Comparison of ENCODE assay signal across 1 mouse cellular context in genomic region chr11:106974440-106974839, GRCm38 (mm10).
TF ChIP-seq lines count a peak whose summit lies in the region.

No protein-coding gene starts in this region.

TF ChIP-seq in MEL, 35 proteins besides CTCF, POLR2A, EP300 and RAD21:
- TF ChIP-seq ETS1 (IDR thresholded peaks at IDR 0.05; ENCODE audit: low read depth, low read length) (no peak), MYC (IDR thresholded peaks at IDR 0.05; ENCODE audit: low read depth, low read length) (peak; percentile 94), ZNF384 (IDR thresholded peaks at IDR 0.05; ENCODE audit: low read depth, low read length) (peak; percentile 93), RCOR1 (IDR thresholded peaks at IDR 0.05; ENCODE audit: low read depth, low read length) (no peak), UBTF (IDR thresholded peaks at IDR 0.05; ENCODE audit: borderline replicate concordance, insufficient read depth, low read depth, low read length) (no peak), USF1 (IDR thresholded peaks at IDR 0.05; ENCODE audit: low read depth, low read length) (no peak), ZMIZ1 (IDR thresholded peaks at IDR 0.05; ENCODE audit: low read depth, low read length) (no peak), SMC3 (IDR thresholded peaks at IDR 0.05; ENCODE audit: low read depth, low read length) (peak; percentile 86), GABPA (IDR thresholded peaks at IDR 0.05; ENCODE audit: low read depth, low read length) (no peak), POLR2AphosphoS5 (IDR thresholded peaks at IDR 0.05; ENCODE audit: borderline replicate concordance, low read depth, low read length) (no peak), TCF12 (IDR thresholded peaks at IDR 0.05; ENCODE audit: low read depth, low read length) (no peak), NRF1 (IDR thresholded peaks at IDR 0.05; ENCODE audit: insufficient read depth, low read depth, low read length, poor library complexity, severe bottlenecking) (no peak), CHD1 (IDR thresholded peaks at IDR 0.05; ENCODE audit: low read depth, low read length) (no peak), POLR2AphosphoS2 (IDR thresholded peaks at IDR 0.05; ENCODE audit: low read length) (no peak), KAT2A (conservative IDR thresholded peaks at IDR 0.05; ENCODE audit: low read depth, low read length) (no peak), MAX (IDR thresholded peaks at IDR 0.05; ENCODE audit: low read length) (no peak), BHLHE40 (IDR thresholded peaks at IDR 0.05; ENCODE audit: borderline replicate concordance, low read depth, low read length) (no peak), MEF2A (IDR thresholded peaks at IDR 0.05; ENCODE audit: extremely low read depth, insufficient replicate concordance, low read depth, low read length, poor library complexity, severe bottlenecking) (no peak), CHD2 (IDR thresholded peaks at IDR 0.05; ENCODE audit: low read length) (no peak), TBP (IDR thresholded peaks at IDR 0.05; ENCODE audit: low read depth, low read length) (0 out of 2 replicates have a peak, but pooled peaks have one; percentile 17), MAZ (IDR thresholded peaks at IDR 0.05; ENCODE audit: low read depth, low read length) (no peak), MYB (IDR thresholded peaks at IDR 0.05; ENCODE audit: low read depth, low read length) (no peak), ZC3H11A (IDR thresholded peaks at IDR 0.05; ENCODE audit: low read depth, low read length) (peak; percentile 83)
